In genomic region chr14:25371661-25372060, GRCm38 (mm10) we compare ENCODE assay signal across 8 mouse cellular contexts.
A peak's percentile ranks its signal among the peaks of the same experiment; 100 is the strongest.
DNase-seq lines count a peak whose midpoint lies in the region; ATAC-seq lines count a peak whose summit lies in the region.

No protein-coding gene starts in this region.

- H3K27me3 ChIP-seq in intestine, embryonic 15.5 days (replicated peaks), result no peaks in the 10 kb centered on the region

- H3K4me1 ChIP-seq in intestine, embryonic 15.5 days (replicated peaks), result peaks cover 6% of the 10 kb centered on the region

- 44% methylated on average over 4 of the region's 4 CpGs for WGBS in intestine, embryonic 15.5 days

- H3K36me3 ChIP-seq in intestine, embryonic 15.5 days, result no peaks in the 10 kb centered on the region

- peak; percentile 60 for DNase-seq in layer of hippocampus, adult 11-12 months (ENCODE audit: low spot score)
- no peak for DNase-seq in layer of hippocampus, postnatal 25 days (ENCODE audit: extremely low spot score in 1 of 2, low spot score in 1 of 2)
- DNase-seq in cerebellum, postnatal 10 days, result peak; percentile 84 to 92
- peak; percentile 47 for DNase-seq in gastrocnemius, postnatal 10 days
- peak; percentile 88 for DNase-seq in left cerebral cortex, postnatal 4 days
- peak; percentile 51 to 56 for DNase-seq in right cerebral cortex, postnatal 36 days (ENCODE audit: low spot score in 2 of 2)
- no peak for DNase-seq in thymus, postnatal 25 days

- H3K9me3 ChIP-seq in intestine, embryonic 15.5 days, result no peaks in the 10 kb centered on the region

- H3K4me2 ChIP-seq in intestine, embryonic 15.5 days (replicated peaks), result no peak overlapping the region

- no peak overlapping the region for H3K4me3 ChIP-seq in intestine, embryonic 15.5 days (replicated peaks)

- peak; percentile 70 for ATAC-seq in intestine, embryonic 15.5 days

- peak overlapping the region; percentile 20; the same call in 1 of the 2 replicates for H3K9ac ChIP-seq in intestine, embryonic 15.5 days

- intact Hi-C loops in left cerebral cortex, postnatal 4 days (cut with DNase I), result no loop called here

- H3K27ac ChIP-seq in intestine, embryonic 15.5 days, result no peak overlapping the region

Comparison
In these comparisons a context has a peak if more than half of its experiments do, and no peak if none do; other contexts are left out.
1. DNase-seq: peak in layer of hippocampus, adult 11-12 months (single experiment), cerebellum, postnatal 10 days (2 of 2), gastrocnemius, postnatal 10 days (single experiment), left cerebral cortex, postnatal 4 days (single experiment) and right cerebral cortex, postnatal 36 days (2 of 2); none in layer of hippocampus, postnatal 25 days (0 of 2) and thymus, postnatal 25 days (single experiment).